Mouse (Mus musculus) urinary bladder, postnatal 25 days (tissue): ENCODE results near the gene Bok.
"Not testable (repeated sequence)": the region's sequence is repeated elsewhere in the genome, so short reads cannot be mapped to it uniquely, and the experiment has no call there.

Experiments
- DNase-seq: peaks from one replicate; pipeline ENCODE4 v3.0.0; 2022; ENCODE audit warnings: low spot score

Gene Bok

DNA sequence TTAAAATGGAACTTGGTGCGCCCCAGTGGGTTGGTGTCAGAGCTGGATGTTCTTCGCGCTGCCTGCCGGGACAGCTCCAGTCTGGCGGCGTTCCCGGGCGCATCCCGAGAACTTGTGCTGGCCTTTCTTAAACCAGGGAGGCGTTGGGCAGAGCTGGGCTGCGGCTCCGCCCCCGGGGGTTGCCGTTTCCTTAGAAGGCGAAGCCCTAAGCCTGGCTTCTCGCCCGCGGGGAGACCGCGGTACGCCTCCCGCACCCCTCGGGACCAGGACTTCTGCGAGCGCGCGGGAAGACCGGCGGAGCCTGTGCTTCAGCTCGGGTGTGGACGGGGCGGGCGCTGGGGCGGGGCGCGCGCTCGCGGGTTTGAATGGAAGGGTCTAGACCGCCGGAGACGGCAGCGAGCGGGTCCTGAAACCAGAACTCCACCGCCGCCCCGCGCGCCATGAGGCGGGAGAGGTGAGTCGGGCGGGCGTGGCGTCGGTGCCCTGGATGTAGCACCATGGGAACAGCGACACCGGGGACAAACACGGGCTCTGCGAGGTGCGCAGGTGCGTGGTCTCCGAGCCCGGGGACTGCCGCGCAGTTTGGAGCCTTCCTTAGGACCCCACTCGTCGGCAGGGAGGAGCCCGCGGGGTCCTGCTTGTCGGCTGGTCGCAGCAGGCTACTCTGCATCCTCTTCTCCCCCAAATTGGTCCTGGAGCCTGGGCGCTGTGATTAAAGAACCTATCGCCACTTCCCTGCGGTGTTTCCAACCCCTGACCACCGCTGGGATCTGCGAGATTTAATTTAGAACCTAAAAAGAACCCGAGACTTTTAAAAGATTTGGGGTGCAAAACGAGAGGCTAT lies at the start of gene Bok:
TSS of gene Bok (plus strand) at position 260 of the 844 bp plus-strand sequence.
- DNase-seq = peak; percentile 70

DNA sequence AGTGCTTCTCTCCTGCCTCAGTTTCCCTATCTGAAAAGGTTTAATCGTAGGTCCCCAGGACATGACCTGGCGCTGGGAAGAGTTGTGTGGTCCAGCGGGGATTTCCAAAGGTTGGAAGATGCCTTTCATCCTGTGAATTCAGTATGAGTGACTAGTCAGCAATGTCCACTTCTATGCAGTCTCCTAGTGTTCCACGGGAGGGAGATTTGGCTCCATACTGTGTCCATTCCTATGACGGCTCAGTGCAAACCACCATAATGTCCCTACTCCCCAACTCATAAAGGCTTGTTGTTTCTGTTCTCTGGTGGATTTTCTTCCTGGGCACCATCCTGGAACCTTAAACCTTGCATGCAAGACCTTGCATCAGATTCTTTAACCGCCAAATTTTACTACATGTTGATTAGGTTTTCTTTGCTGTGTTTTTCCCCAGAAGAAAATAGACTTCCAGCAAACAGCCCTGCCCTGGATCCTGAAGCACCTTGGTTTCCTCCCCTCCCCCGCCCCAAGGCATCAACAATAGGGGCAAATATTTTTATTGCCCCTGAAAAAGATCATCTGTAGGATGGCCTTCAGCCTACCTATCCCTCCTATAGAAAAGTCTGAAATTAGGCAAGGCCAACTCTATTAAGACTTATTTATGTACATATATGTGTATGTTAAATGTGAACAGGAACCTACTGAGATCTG lies 49.1 kb upstream of the Bok start:
- no peak for DNase-seq

GRCm38 (mm10) chr1:93641978-93642377 lies 43.5 kb upstream of the Bok start:
- no peak for DNase-seq

DNA sequence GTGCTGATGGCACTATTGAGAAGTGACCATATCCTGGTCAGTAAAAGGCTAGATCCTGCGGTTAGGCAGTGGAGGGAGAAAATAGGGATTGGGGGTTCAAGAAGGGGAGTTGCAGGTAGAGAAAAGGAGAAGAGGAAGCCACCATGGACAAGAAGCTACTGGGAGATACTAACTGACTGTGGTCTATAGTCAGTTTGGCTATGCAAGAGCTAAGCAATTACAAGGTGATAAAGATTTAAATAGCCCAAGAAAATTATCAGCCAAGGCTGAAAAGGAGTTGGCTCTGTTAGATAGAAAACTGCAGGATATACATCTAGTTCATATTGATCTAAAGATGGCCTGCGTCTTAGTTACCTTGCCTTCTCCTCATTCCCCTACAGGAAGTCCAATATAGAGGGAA lies 42.8 kb upstream of the Bok start:
- DNase-seq = no peak

DNA sequence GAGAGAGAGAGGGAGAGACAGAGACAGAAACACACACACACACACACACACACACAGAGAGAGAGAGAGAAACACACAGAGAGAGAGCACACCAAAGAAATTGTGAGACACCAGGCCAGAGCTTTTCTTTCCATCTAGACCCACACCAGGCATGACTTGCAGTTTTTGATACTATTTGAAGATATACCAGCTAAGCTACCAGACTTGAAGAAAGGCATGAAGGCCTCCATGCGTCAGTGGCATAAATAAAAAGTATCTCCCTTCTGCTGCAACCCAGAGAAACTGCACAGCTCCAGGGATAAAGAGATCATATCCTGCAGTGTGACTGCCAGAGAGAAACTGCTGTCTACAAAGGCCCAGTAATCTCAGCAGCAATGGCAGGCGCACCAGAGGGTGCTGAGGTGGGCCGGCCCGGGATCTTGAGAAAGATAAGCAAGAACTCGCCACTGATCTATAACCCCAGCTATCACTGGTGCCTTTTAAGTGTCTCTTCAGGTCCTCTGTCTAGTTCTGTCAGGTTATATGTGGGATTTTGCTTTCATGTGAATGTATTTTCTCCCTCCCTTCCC lies 35.8 kb upstream of the Bok start:
- no peak for DNase-seq

- no peak for DNase-seq
Measured at GRCm38 (mm10) chr1:93654275-93654674, 31.2 kb upstream of the Bok start.

GRCm38 (mm10) chr1:93654798-93655197 lies 30.7 kb upstream of the Bok start:
- no peak for DNase-seq

DNA sequence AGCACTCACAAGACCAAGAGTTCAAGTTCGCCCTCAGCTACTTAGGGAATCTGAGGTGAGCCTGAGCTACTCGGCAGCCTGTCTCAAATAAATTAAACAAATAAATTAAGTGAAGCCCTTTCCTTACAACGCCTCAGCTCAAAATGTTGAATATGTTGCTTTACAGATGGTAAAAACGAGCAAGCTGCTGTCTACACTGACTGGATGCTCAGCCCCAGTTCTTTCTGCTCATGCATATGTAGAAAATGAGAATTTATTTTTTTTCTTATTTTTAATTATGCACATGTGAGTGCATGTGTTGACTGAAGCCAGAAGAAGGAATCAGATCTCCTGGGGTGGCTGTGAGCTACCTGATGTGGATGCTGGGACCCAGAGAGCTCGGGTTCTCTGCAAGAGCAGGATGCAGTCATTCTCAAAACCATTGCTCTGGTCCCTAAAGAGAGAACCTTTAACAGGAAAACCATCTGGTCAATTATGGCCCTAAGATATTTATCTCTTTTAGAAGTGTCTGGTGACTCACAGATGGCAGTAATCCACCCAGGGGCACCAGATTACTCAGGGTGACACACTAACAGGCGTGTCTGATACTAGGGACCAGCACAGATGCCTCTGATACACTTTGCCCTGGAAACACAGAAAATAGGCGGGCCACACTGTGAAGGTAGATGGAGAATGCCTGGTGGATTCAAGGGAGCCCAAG lies 29.0 kb upstream of the Bok start:
- DNase-seq = no peak

GRCm38 (mm10) chr1:93657025-93657360 lies 28.5 kb upstream of the Bok start:
- DNase-seq = no peak

GRCm38 (mm10) chr1:93658559-93658958 lies 26.9 kb upstream of the Bok start, which contains the start of gene Stk25:
TSS of gene Stk25 (minus strand) at chr1:93658659.
- DNase-seq = not testable (repeated sequence)

DNA sequence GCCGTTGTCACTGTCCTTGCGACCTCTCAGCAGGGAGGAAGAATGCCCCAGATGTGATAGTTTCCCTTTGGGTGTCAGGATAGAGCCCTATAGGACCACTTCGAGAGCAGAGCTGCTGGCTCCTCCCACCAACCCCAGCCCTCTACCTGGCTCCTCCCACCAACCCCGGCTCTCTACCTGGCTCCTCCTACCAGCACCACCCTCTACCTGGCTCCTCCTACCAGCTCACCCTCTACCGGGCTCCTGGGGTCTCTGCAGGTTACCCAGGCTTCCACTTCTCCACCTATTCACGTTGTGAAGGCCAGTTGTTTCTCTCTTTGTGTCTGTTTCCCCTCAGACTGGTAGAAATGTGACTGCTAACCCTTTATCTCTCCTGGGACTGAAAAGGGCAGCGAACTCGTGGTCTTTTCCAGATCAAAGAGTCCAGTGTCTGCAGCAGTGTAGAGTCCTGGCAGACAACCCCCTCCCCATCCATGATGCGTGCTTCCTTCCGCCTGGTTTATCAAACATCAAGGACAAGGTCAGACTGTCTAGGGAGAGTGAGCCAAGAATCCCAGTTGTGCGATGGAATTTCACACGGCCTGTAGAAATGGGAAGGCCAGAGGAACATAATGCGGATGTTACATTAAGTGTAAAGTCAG lies 17.6 kb upstream of the Bok start:
- DNase-seq = no peak

GRCm38 (mm10) chr1:93668791-93669548 lies 16.5 kb upstream of the Bok start:
- peak; percentile 61 for DNase-seq

GRCm38 (mm10) chr1:93669941-93670340 lies 15.5 kb upstream of the Bok start:
- no peak for DNase-seq

DNA sequence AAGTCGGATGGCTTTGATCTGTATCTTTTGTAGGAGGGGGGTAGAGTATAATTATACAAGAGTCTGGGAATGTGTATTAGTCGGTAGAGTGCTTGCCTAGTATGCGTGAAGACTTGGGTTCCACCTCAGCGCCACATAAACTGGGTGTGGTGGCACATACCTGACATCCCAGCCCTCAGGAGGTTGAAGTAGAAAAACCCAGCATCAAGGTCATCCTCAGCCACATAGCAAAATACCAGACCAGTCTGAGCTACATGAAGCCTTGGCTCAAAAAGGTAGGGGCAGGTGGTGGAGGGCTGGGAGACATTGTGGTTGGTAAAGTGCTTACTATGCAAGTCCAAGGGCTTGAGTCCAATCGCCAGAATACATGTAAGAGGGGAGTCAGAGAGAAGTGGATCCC lies 12.8 kb upstream of the Bok start:
- DNase-seq = no peak

DNA sequence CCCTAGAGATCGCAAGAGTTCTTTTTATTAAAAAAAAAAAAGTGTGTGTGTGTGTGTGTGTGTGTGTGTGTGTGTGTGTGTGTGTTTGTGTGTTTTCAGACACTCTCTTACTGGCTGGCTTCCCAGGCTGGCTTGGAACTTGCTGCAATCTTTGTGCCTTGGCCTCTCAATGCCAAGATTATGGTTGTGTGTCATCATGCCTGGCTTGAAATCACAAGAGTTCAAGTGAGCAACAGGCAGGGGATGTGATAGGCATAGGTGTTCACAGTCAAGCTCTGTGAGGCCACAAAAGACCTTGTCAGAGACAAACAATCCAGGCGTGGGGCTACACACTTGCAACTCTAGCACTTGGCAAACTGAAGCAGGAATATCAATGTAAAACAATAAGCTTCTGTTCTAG lies 7.1 kb upstream of the Bok start:
- no peak for DNase-seq

DNA sequence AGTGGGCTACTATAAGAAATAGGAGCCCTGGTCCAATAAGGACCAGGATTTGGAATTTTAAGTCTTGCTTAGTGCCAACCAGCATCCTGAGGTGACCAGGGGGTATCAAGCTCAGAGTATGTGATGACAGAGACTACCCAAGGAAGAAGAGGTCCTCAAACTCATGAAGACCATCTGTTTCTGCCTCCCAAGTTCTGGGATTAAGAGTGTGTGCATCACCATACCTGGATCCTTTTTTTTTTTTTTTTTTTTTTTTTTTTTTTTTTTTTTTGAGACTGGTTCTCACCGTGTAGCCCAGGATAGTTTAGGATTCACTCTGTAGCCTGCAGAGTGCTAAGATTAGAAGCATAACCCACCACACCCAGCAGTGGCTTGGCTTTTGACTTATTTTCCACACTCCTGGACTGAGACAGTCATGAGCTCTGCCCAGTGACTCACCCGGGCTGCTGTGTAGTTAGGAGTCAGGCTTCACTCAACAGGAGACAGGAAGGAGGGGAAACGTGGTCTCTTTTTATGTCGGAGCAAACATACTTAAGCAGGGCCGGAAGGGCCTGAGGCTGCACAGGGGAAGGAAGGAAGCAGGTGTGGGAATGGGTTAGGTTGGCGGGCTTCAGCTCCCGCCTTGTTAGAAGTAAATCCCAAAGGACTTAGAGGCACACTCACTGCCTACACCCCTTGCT lies 5.4 kb upstream of the Bok start:
- DNase-seq = peak; percentile 14

- peak; percentile 48 for DNase-seq
Measured at GRCm38 (mm10) chr1:93686245-93686960, 943 bp downstream of the Bok start.

GRCm38 (mm10) chr1:93686961-93687320 lies 1.5 kb downstream of the Bok start:
- DNase-seq = no peak

DNA sequence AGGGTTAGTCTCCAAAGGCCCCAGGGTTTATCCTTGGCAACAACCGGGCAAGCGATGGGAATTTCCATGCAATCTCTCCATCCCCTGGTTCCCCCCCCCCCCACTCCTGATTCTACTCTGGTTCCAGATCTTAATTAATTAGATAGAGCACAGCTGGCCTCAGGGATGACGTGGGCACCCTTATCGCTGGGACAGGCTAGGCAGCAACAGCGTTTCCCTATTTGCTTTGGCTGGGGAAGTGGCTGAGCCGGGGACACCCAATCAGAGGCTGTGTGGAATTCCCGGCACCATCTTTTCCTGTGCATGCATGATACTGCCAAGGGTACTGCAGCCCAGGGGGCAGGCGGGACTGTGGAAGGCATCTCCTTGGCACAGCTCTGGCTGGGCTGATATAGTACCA lies 2.7 kb downstream of the Bok start:
- DNase-seq = no peak

- no peak for DNase-seq
Measured at GRCm38 (mm10) chr1:93689901-93690496, 4.5 kb downstream of the Bok start.
